Mouse (Mus musculus) neural tube, embryonic 14.5 days (tissue): ENCODE results near the gene Cbln3. TPM values are rescaled to one million over a fixed set of nuclear protein-coding genes. Genes with fewer than 3 reads are reported as not detected.
A peak's percentile ranks its signal among the peaks of the same experiment; 100 is the strongest.

Experiments used
- ATAC-seq: fragments of 200-750 bp; cut with Nextera tagmentation; 2 replicates; pipeline ENCODE4 v1.8.0; 2017; ENCODE audit warnings: low read depth, mild to moderate bottlenecking, moderate TSS enrichment, moderate library complexity
- H3K27ac ChIP-seq: fragments of 300-500 bp; sonication (generic); 2 replicates; pipeline ENCODE4 v1.5.1; 2014; ENCODE audit warnings: low read depth, mild to moderate bottlenecking, control low read depth, low read length, moderate library complexity, mixed read lengths
- H3K27me3 ChIP-seq: fragments of 300-500 bp; sonication (generic); 2 replicates; pipeline ENCODE4 v1.6.1; 2014; ENCODE audit warnings: low read length; ENCODE audit not compliant: control insufficient read depth, insufficient read depth
- H3K36me3 ChIP-seq: fragments of 300-500 bp; sonication (generic); 2 replicates; pipeline ENCODE4 v1.6.1; 2014; ENCODE audit warnings: low read length, mixed read lengths; ENCODE audit not compliant: control insufficient read depth, insufficient read depth
- H3K4me1 ChIP-seq: fragments of 300-500 bp; sonication (generic); 2 replicates; pipeline ENCODE4 v1.6.1; 2014; ENCODE audit warnings: low read length; ENCODE audit not compliant: control insufficient read depth, insufficient read depth
- H3K4me2 ChIP-seq: fragments of 300-500 bp; sonication (generic); 2 replicates; pipeline ENCODE4 v1.6.1; 2014; ENCODE audit warnings: mild to moderate bottlenecking, low read depth, low read length, control low read depth
- H3K4me3 ChIP-seq: fragments of 300-500 bp; sonication (generic); 2 replicates; pipeline ENCODE4 v1.5.1; 2014; ENCODE audit warnings: low read depth, low read length, control low read depth, mixed read lengths
- H3K9ac ChIP-seq: fragments of 300-500 bp; sonication (generic); replicated peaks from 2 replicates; pipeline ENCODE4 v1.6.1; 2014; ENCODE audit warnings: low read depth, mild to moderate bottlenecking, control low read depth, low read length, mixed read lengths
- H3K9me3 ChIP-seq: fragments of 300-500 bp; sonication (generic); 2 replicates; pipeline ENCODE4 v1.6.1; 2016; ENCODE audit warnings: low read length; ENCODE audit not compliant: control insufficient read depth
- WGBS: fragments of 180-500 bp; shearing (Covaris S2); extraction: QIAGEN DNeasy Blood & Tissue Kit; methylation state at CpG from one replicate; pipeline ENCODE4 v1.1.7; 2014; 5-methylcytosine and 5-hydroxymethylcytosine counted together
- polyA plus RNA-seq: library from polyadenylated mRNA; unstranded; fragments of >200 nt; fragmentation: Nextera tagmentation; extraction: Ambion mirVana; gene quantifications from 2 replicates; pipeline ENCODE4 v1.2.1, GENCODE M21; 2014

Cbln3 gene
- polyA plus RNA-seq, 1 experiment from 2014 or later = 0.24 TPM

GRCm38 (mm10) chr14:55883663-55884062 is 529 bp downstream of the Cbln3 start:
- H3K9ac ChIP-seq = no peak overlapping the region
- H3K4me3 ChIP-seq = no peak overlapping the region
- no peak overlapping the region for H3K4me2 ChIP-seq
- H3K9me3 ChIP-seq = no peaks in the 10 kb centered on the region
- ATAC-seq = no peak
- 0 out of 2 replicates have a peak, but pooled peaks cover 11% of the 10 kb centered on the region for H3K36me3 ChIP-seq
- H3K27ac ChIP-seq = no peak overlapping the region
- H3K27me3 ChIP-seq = no peaks in the 10 kb centered on the region
- peaks cover 13% of the 10 kb centered on the region for H3K4me1 ChIP-seq
- WGBS = 92% methylated on average over 12 of the region's 12 CpGs

- H3K27me3 ChIP-seq = no peaks in the 10 kb centered on the region
- H3K36me3 ChIP-seq = 0 out of 2 replicates have a peak, but pooled peaks cover 11% of the 10 kb centered on the region
- 94% methylated on average over 13 of the region's 13 CpGs for WGBS
- no peaks in the 10 kb centered on the region for H3K9me3 ChIP-seq
- H3K4me3 ChIP-seq = no peak overlapping the region
- H3K4me2 ChIP-seq = no peak overlapping the region
- no peak overlapping the region for H3K27ac ChIP-seq
- no peak overlapping the region for H3K9ac ChIP-seq
- peaks cover 13% of the 10 kb centered on the region for H3K4me1 ChIP-seq
- no peak for ATAC-seq
Measured at GRCm38 (mm10) chr14:55883149-55883661, 987 bp downstream of the Cbln3 start.

GRCm38 (mm10) chr14:55882171-55882641 is 2.0 kb downstream of the Cbln3 start:
- H3K4me1 ChIP-seq = peaks cover 13% of the 10 kb centered on the region
- no peak for ATAC-seq
- no peak overlapping the region for H3K4me2 ChIP-seq
- 70% methylated on average over 6 of the region's 6 CpGs for WGBS
- no peaks in the 10 kb centered on the region for H3K9me3 ChIP-seq
- no peak overlapping the region for H3K4me3 ChIP-seq
- H3K27ac ChIP-seq = no peak overlapping the region
- no peaks in the 10 kb centered on the region for H3K27me3 ChIP-seq
- H3K36me3 ChIP-seq = 0 out of 2 replicates have a peak, but pooled peaks cover 1% of the 10 kb centered on the region
- no peak overlapping the region for H3K9ac ChIP-seq

GRCm38 (mm10) chr14:55880982-55881381 is 3.2 kb downstream of the Cbln3 start:
- no peak overlapping the region for H3K9ac ChIP-seq
- H3K36me3 ChIP-seq = no peaks in the 10 kb centered on the region
- no peak overlapping the region for H3K27ac ChIP-seq
- no peak overlapping the region for H3K4me2 ChIP-seq
- WGBS = 86% methylated on average over 8 of the region's 8 CpGs
- no peaks in the 10 kb centered on the region for H3K9me3 ChIP-seq
- peaks cover 8% of the 10 kb centered on the region for H3K4me1 ChIP-seq
- no peaks in the 10 kb centered on the region for H3K27me3 ChIP-seq
- H3K4me3 ChIP-seq = no peak overlapping the region
- no peak for ATAC-seq

- no peaks in the 10 kb centered on the region for H3K9me3 ChIP-seq
- WGBS = 34% methylated on average over 1 of the region's 1 CpGs
- H3K4me3 ChIP-seq = no peak overlapping the region
- H3K9ac ChIP-seq = no peak overlapping the region
- H3K27ac ChIP-seq = no peak overlapping the region
- H3K4me1 ChIP-seq = no peaks in the 10 kb centered on the region
- H3K27me3 ChIP-seq = no peaks in the 10 kb centered on the region
- H3K36me3 ChIP-seq = no peaks in the 10 kb centered on the region
- H3K4me2 ChIP-seq = no peak overlapping the region
- ATAC-seq = no peak
Measured at GRCm38 (mm10) chr14:55879623-55880022, 4.6 kb downstream of the Cbln3 start.

GRCm38 (mm10) chr14:55878316-55878940 is 5.8 kb downstream of the Cbln3 start:
- Histone ChIP-seq H3K4me1 (0 out of 2 replicates have a peak, but pooled peaks cover 3% of the 10 kb centered on the region), H3K4me2 (no peak overlapping the region), H3K36me3 (no peaks in the 10 kb centered on the region), H3K9ac (no peak overlapping the region), H3K27ac (no peak overlapping the region), H3K4me3 (no peak overlapping the region), H3K9me3 (no peaks in the 10 kb centered on the region), H3K27me3 (no peaks in the 10 kb centered on the region)
- 29% methylated on average over 7 of the region's 7 CpGs for WGBS
- no peak for ATAC-seq

- Histone ChIP-seq H3K4me2 (no peak overlapping the region), H3K27ac (no peak overlapping the region), H3K9ac (no peak overlapping the region), H3K4me1 (0 out of 2 replicates have a peak, but pooled peaks cover 3% of the 10 kb centered on the region), H3K9me3 (no peaks in the 10 kb centered on the region), H3K36me3 (peaks cover 7% of the 10 kb centered on the region; the same call in 1 of the 2 replicates), H3K27me3 (no peaks in the 10 kb centered on the region), H3K4me3 (no peak overlapping the region)
- 28% methylated on average over 14 of the region's 14 CpGs for WGBS
- ATAC-seq = no peak
Measured at GRCm38 (mm10) chr14:55877469-55878315, 6.5 kb downstream of the Cbln3 start.

GRCm38 (mm10) chr14:55873714-55874683 is 10.2 kb downstream of the Cbln3 start:
- Histone ChIP-seq H3K36me3 (peaks cover 28% of the 10 kb centered on the region), H3K4me3 (no peak overlapping the region), H3K4me1 (0 out of 2 replicates have a peak, but pooled peaks cover 3% of the 10 kb centered on the region), H3K4me2 (peak overlapping the region; percentile 1; the same call in 1 of the 2 replicates), H3K27me3 (no peaks in the 10 kb centered on the region), H3K9me3 (no peaks in the 10 kb centered on the region), H3K9ac (no peak overlapping the region), H3K27ac (no peak overlapping the region)
- ATAC-seq = peak; percentile 57
- WGBS = 14% methylated on average over 30 of the region's 30 CpGs
